Mouse (Mus musculus) 3T3-L1 (cell line): ENCODE measurements around the gene Golga4.

Source experiments
- DNase-seq: peaks from one replicate; pipeline ENCODE4 v3.0.0-alpha.2; 2015; ENCODE audit warnings: low read depth, low spot score

Gene Golga4

GRCm38 (mm10) chr9:118527056-118527455, 21.0 kb downstream of the Golga4 start:
- no peak for DNase-seq

- no peak for DNase-seq
These were observed 23.7 kb downstream of the Golga4 start for GRCm38 (mm10) chr9:118529783-118530182.

- DNase-seq: no peak
These were observed 24.6 kb downstream of the Golga4 start for GRCm38 (mm10) chr9:118530679-118531078.

GRCm38 (mm10) chr9:118532516-118533205, 26.6 kb downstream of the Golga4 start:
- DNase-seq: peak; percentile 51

GRCm38 (mm10) chr9:118536946-118537345, 30.9 kb downstream of the Golga4 start:
- no peak for DNase-seq

- DNase-seq: no peak
These were observed 31.6 kb downstream of the Golga4 start for GRCm38 (mm10) chr9:118537463-118538339.

GRCm38 (mm10) chr9:118541851-118542250, 35.8 kb downstream of the Golga4 start:
- no peak for DNase-seq

GRCm38 (mm10) chr9:118545146-118545545, 39.1 kb downstream of the Golga4 start:
- no peak for DNase-seq

GRCm38 (mm10) chr9:118548651-118549050, 42.6 kb downstream of the Golga4 start:
- DNase-seq: no peak

- DNase-seq: no peak
These were observed 51.1 kb downstream of the Golga4 start for GRCm38 (mm10) chr9:118556951-118557780.

GRCm38 (mm10) chr9:118563356-118563755, 57.3 kb downstream of the Golga4 start:
- DNase-seq: no peak

GRCm38 (mm10) chr9:118563866-118564265, 57.8 kb downstream of the Golga4 start:
- DNase-seq: no peak

GRCm38 (mm10) chr9:118564696-118565095, 58.6 kb downstream of the Golga4 start:
- no peak for DNase-seq

- no peak for DNase-seq
These were observed 63.3 kb downstream of the Golga4 start for GRCm38 (mm10) chr9:118569328-118569727.

GRCm38 (mm10) chr9:118570865-118571264, 64.8 kb downstream of the Golga4 start:
- no peak for DNase-seq

GRCm38 (mm10) chr9:118571701-118572100, 65.6 kb downstream of the Golga4 start:
- no peak for DNase-seq

GRCm38 (mm10) chr9:118574911-118575310, 68.8 kb downstream of the Golga4 start:
- no peak for DNase-seq

- no peak for DNase-seq
These were observed 74.3 kb downstream of the Golga4 start for GRCm38 (mm10) chr9:118580371-118580770.

GRCm38 (mm10) chr9:118582757-118583156, 76.7 kb downstream of the Golga4 start:
- no peak for DNase-seq

GRCm38 (mm10) chr9:118584838-118585237, 78.8 kb downstream of the Golga4 start:
- DNase-seq: peak; percentile 9

- DNase-seq: no peak
These were observed 79.9 kb downstream of the Golga4 start for GRCm38 (mm10) chr9:118585998-118586397.

GRCm38 (mm10) chr9:118587115-118587514, 81.0 kb downstream of the Golga4 start:
- no peak for DNase-seq
